Mouse (Mus musculus) forelimb bud, embryonic 11.5 days (tissue): Measurements from ENCODE around the gene Kcnt2.

Experiments
- DNase-seq: peaks from one replicate; pipeline ENCODE4 v3.0.0-alpha.2; 2012; ENCODE audit warnings: low read depth, low spot score

Kcnt2 gene

GRCm38 (mm10) chr1:140373532-140373931 is 127.6 kb downstream of the Kcnt2 start:
- no peak for DNase-seq

GRCm38 (mm10) chr1:140378791-140379190 is 132.8 kb downstream of the Kcnt2 start:
- no peak for DNase-seq

GRCm38 (mm10) chr1:140379526-140379925 is 133.6 kb downstream of the Kcnt2 start:
- DNase-seq: no peak

GRCm38 (mm10) chr1:140381093-140381492 is 135.1 kb downstream of the Kcnt2 start:
- no peak for DNase-seq

GRCm38 (mm10) chr1:140390301-140390700 is 144.3 kb downstream of the Kcnt2 start:
- DNase-seq: peak; percentile 34

- DNase-seq: no peak
Observed at GRCm38 (mm10) chr1:140397756-140398155, 151.8 kb downstream of the Kcnt2 start.

- DNase-seq: no peak
Observed at GRCm38 (mm10) chr1:140406631-140407288, 160.8 kb downstream of the Kcnt2 start.

- no peak for DNase-seq
Observed at GRCm38 (mm10) chr1:140415761-140416160, 169.8 kb downstream of the Kcnt2 start.

GRCm38 (mm10) chr1:140422954-140423353 is 177.0 kb downstream of the Kcnt2 start:
- no peak for DNase-seq

GRCm38 (mm10) chr1:140429284-140429850 is 183.4 kb downstream of the Kcnt2 start:
- DNase-seq: no peak

- DNase-seq: no peak
Observed at GRCm38 (mm10) chr1:140432039-140432438, 186.1 kb downstream of the Kcnt2 start.

- no peak for DNase-seq
Observed at GRCm38 (mm10) chr1:140434791-140435190, 188.8 kb downstream of the Kcnt2 start.

GRCm38 (mm10) chr1:140438176-140438575 is 192.2 kb downstream of the Kcnt2 start:
- DNase-seq: no peak

- no peak for DNase-seq
Observed at GRCm38 (mm10) chr1:140443904-140444303, 197.9 kb downstream of the Kcnt2 start.

GRCm38 (mm10) chr1:140444394-140444793 is 198.4 kb downstream of the Kcnt2 start:
- no peak for DNase-seq

- DNase-seq: no peak
Observed at GRCm38 (mm10) chr1:140451461-140451860, 205.5 kb downstream of the Kcnt2 start.

GRCm38 (mm10) chr1:140451924-140452323 is 206.0 kb downstream of the Kcnt2 start:
- DNase-seq: no peak

GRCm38 (mm10) chr1:140455903-140456302 is 209.9 kb downstream of the Kcnt2 start:
- DNase-seq: no peak

GRCm38 (mm10) chr1:140456873-140457272 is 210.9 kb downstream of the Kcnt2 start:
- DNase-seq: no peak

GRCm38 (mm10) chr1:140468315-140468714 is 222.4 kb downstream of the Kcnt2 start:
- no peak for DNase-seq

GRCm38 (mm10) chr1:140469586-140469985 is 223.6 kb downstream of the Kcnt2 start:
- DNase-seq: no peak

- DNase-seq: no peak
Observed at GRCm38 (mm10) chr1:140476921-140477320, 231.0 kb downstream of the Kcnt2 start.

- DNase-seq: no peak
Observed at GRCm38 (mm10) chr1:140484016-140484415, 238.1 kb downstream of the Kcnt2 start.

- no peak for DNase-seq
Observed at GRCm38 (mm10) chr1:140489816-140490215, 243.9 kb downstream of the Kcnt2 start.
